Mouse (Mus musculus) hindbrain, embryonic 11.5 days (tissue): ENCODE measurements at regions not wholly inside any gene's neighbourhood (a gene's known extent, or its start where the extent isn't known, plus 50 kb on each side); places are given as distances from the start of the nearest gene placed in this dataset.
A peak's percentile ranks its signal among the peaks of the same experiment; 100 is the strongest.

Experiments
- ATAC-seq: fragments of 200-750 bp; cut with Nextera tagmentation; 2 replicates; pipeline ENCODE4 v1.8.0; 2017; ENCODE audit warnings: mild to moderate bottlenecking, moderate TSS enrichment, moderate library complexity; ENCODE audit not compliant: low FRiP score
- DNase-seq: peaks from one replicate; pipeline ENCODE4 v3.0.0-alpha.2; 2015; ENCODE audit warnings: low spot score
- H3K27ac ChIP-seq: fragments of 300-500 bp; sonication (generic); 2 replicates; pipeline ENCODE4 v1.5.1; 2014; ENCODE audit warnings: mild to moderate bottlenecking, low read depth, low read length
- H3K27me3 ChIP-seq: fragments of 300-500 bp; sonication (generic); 2 replicates; pipeline ENCODE4 v1.6.1; 2014; ENCODE audit warnings: mild to moderate bottlenecking, low read length, moderate library complexity, mixed read lengths; ENCODE audit not compliant: control insufficient read depth, insufficient read depth
- H3K36me3 ChIP-seq: fragments of 300-500 bp; sonication (generic); 2 replicates; pipeline ENCODE4 v1.6.1; 2014; ENCODE audit warnings: mild to moderate bottlenecking, low read length, moderate library complexity, mixed read lengths; ENCODE audit not compliant: control insufficient read depth, insufficient read depth
- H3K4me1 ChIP-seq: fragments of 300-500 bp; sonication (generic); replicated peaks from 2 replicates; pipeline ENCODE4 v1.6.1; 2014; ENCODE audit warnings: low read length, mixed read lengths; ENCODE audit not compliant: control insufficient read depth, insufficient read depth
- H3K4me2 ChIP-seq: fragments of 300-500 bp; sonication (generic); replicated peaks from 2 replicates; pipeline ENCODE4 v1.6.1; 2014; ENCODE audit warnings: mild to moderate bottlenecking, low read depth, low read length
- H3K4me3 ChIP-seq: fragments of 300-500 bp; sonication (generic); 2 replicates; pipeline ENCODE4 v1.5.1; 2014; ENCODE audit warnings: low read depth, low read length
- H3K9ac ChIP-seq: fragments of 300-500 bp; sonication (generic); 2 replicates; pipeline ENCODE4 v1.6.1; 2014; ENCODE audit warnings: low read depth, low read length
- H3K9me3 ChIP-seq: fragments of 300-500 bp; sonication (generic); 2 replicates; pipeline ENCODE4 v1.6.1; 2016; ENCODE audit warnings: low read length; ENCODE audit not compliant: control insufficient read depth
- WGBS: fragments of 180-500 bp; shearing (Covaris S2); extraction: QIAGEN DNeasy Blood & Tissue Kit; methylation state at CpG from one replicate; pipeline ENCODE4 v1.1.7; 2014; 5-methylcytosine and 5-hydroxymethylcytosine counted together

DNA sequence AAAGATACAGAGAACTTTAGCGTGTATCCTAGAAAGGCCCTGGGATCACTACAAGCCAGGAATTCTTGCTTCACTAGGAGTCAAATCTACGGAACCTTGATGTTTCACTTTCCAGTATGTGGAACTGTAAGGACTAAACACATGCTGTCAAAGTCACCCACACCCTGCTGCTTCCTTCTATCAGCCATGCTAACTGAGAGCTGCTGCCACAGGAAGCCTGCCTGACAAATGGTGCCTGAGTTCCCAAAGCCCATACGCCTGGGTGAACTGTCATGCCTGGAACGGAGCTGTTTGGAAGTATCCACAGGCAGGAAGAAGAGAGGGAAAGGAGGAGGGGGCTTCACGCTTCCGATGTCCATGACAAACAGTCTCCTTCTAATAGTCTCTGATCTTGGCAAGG lies 644.2 kb upstream of the Cdh5 start:
- no peak overlapping the region for H3K9ac ChIP-seq
- H3K27me3 ChIP-seq = no peaks in the 10 kb centered on the region
- no peaks in the 10 kb centered on the region for H3K36me3 ChIP-seq
- ATAC-seq = no peak
- no peaks in the 10 kb centered on the region for H3K4me1 ChIP-seq
- H3K27ac ChIP-seq = no peak overlapping the region
- no peak overlapping the region for H3K4me3 ChIP-seq
- WGBS = 83% methylated on average over 6 of the region's 6 CpGs
- DNase-seq = no peak
- H3K4me2 ChIP-seq = no peak overlapping the region
- no peaks in the 10 kb centered on the region for H3K9me3 ChIP-seq

- peaks cover 3% of the 10 kb centered on the region; the same call in 1 of the 2 replicates for H3K4me1 ChIP-seq
- H3K4me2 ChIP-seq = no peak overlapping the region
- H3K27ac ChIP-seq = no peak overlapping the region
- H3K9me3 ChIP-seq = no peaks in the 10 kb centered on the region
- ATAC-seq (no peak), DNase-seq (no peak)
- H3K36me3 ChIP-seq = no peaks in the 10 kb centered on the region
- no peaks in the 10 kb centered on the region for H3K27me3 ChIP-seq
- WGBS = 47% methylated on average over 4 of the region's 4 CpGs
- no peak overlapping the region for H3K4me3 ChIP-seq
- H3K9ac ChIP-seq = no peak overlapping the region
Observed at GRCm38 (mm10) chr8:103463557-103463956, 637.9 kb upstream of the Cdh5 start.

GRCm38 (mm10) chr8:103464777-103465353 lies 636.6 kb upstream of the Cdh5 start:
- Histone ChIP-seq H3K4me1 (peaks cover 3% of the 10 kb centered on the region; the same call in 1 of the 2 replicates), H3K4me3 (no peak overlapping the region), H3K36me3 (no peaks in the 10 kb centered on the region), H3K4me2 (no peak overlapping the region), H3K27ac (peak overlapping the region; percentile 47; the same call in 1 of the 2 replicates), H3K27me3 (no peaks in the 10 kb centered on the region), H3K9ac (no peak overlapping the region), H3K9me3 (no peaks in the 10 kb centered on the region)
- 39% methylated on average over 2 of the region's 2 CpGs for WGBS
- DNase-seq (peak; percentile 25), ATAC-seq (peak; percentile 92)

DNA sequence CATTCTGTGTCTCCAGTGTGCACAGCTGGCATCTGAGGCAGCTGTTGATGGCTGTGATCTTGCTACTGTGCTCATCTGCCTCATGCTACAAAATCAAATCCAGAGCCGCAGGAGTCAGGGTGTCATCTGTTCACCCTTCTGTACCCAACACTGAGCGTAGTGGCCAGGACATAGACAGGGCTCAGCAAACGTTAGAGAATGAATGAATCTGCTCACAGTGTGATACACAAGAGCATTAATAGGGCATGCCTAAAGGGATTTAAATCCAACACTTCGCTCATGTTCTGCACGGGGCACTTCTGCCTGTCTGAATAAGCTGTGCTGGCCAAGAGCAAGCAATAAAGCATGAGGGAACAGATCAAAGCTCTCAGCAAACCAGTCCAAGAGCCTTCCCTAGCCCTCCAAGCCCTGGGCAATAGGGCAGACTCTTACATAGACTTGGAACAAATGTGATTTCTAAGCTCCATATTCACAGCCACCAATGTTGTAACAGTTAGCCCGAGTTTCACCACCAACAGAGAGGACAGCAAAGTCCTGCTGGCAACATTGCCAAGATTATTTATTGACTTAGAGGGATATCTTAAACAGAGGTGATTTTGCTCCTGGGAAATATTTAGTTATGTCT lies 633.8 kb upstream of the Cdh5 start:
- Histone ChIP-seq H3K9me3 (no peaks in the 10 kb centered on the region), H3K9ac (no peak overlapping the region), H3K4me1 (peaks cover 3% of the 10 kb centered on the region; the same call in 1 of the 2 replicates), H3K4me2 (no peak overlapping the region), H3K27me3 (no peaks in the 10 kb centered on the region), H3K27ac (no peak overlapping the region), H3K4me3 (no peak overlapping the region), H3K36me3 (no peaks in the 10 kb centered on the region)
- DNase-seq (no peak), ATAC-seq (no peak)
- 70% methylated on average over 6 of the region's 6 CpGs for WGBS

GRCm38 (mm10) chr8:103469049-103469448 lies 632.4 kb upstream of the Cdh5 start:
- Histone ChIP-seq H3K9ac (no peak overlapping the region), H3K9me3 (no peaks in the 10 kb centered on the region), H3K4me2 (no peak overlapping the region), H3K4me3 (no peak overlapping the region), H3K36me3 (no peaks in the 10 kb centered on the region), H3K27me3 (no peaks in the 10 kb centered on the region), H3K4me1 (peaks cover 3% of the 10 kb centered on the region; the same call in 1 of the 2 replicates), H3K27ac (no peak overlapping the region)
- DNase-seq = no peak
- 61% methylated on average over 1 of the region's 1 CpGs for WGBS
- no peak for ATAC-seq

DNA sequence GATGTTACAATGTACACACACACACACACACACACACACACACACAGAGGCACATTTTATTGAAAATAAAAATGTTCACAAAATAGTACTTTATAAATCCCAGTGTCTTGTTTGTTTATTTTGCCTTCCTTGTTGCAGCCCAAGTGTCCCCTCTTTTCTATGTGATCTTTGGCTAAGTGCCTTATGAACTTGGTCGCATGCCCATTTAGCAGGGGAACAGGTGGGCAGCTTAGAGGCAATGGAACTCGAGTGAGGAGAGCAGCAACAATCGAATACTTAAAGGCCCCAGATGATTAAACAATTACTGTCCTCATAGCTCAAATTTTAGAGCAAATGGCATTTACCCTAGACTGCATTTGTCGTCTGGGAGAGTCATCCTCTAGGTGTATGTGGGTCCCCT lies 631.1 kb upstream of the Cdh5 start:
- Histone ChIP-seq H3K9me3 (no peaks in the 10 kb centered on the region), H3K4me1 (no peaks in the 10 kb centered on the region), H3K4me2 (no peak overlapping the region), H3K27ac (no peak overlapping the region), H3K27me3 (no peaks in the 10 kb centered on the region), H3K36me3 (no peaks in the 10 kb centered on the region), H3K4me3 (no peak overlapping the region), H3K9ac (no peak overlapping the region)
- DNase-seq = no peak
- WGBS = 75% methylated on average over 4 of the region's 4 CpGs
- no peak for ATAC-seq

DNA sequence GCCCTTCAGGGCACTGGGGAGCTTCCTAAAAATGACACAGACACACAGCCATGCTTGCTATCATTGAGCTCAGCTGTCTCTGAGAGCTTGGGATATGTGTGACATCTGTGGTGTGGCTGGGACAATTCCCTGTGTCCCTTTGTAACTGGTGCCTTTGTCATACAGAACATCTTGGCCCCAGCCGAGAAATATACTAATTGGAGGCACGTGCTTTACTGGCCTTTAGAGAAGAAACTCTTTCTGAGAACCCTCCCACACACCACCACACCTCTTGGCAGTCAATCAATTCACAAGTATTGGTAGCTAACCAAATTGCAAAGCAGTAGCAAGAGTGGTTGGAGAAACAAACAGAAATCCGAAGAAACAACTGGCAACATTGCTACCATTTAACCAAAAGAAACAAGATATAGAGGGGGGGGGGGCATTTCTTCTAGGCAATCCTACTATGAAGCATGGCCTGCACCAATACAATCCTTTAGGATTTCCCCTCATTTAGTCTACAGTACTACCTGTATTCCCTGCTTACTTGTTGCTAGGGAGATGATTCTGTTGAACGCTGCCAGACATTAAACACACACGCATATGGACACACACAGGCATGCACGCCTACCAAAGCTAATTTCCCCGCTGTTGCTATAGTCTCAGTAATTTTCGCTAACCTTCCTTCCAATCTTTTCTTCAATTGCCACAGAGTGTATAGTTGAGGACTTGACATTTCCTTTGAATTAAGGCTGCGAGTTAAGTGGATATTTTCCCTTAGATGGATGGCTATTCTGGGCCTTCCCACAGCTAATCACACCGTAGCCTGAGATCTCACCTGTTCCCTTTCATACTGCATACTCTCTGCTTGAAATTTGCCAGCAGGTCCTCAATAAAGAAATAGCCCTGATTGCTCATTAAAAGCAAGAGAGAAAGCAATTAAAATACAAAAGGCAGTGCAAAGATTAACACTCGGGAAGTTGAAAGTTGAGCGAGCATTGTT lies 625.3 kb upstream of the Cdh5 start:
- 82% methylated on average over 12 of the region's 12 CpGs for WGBS
- Histone ChIP-seq H3K4me3 (no peak overlapping the region), H3K9ac (no peak overlapping the region), H3K27ac (no peak overlapping the region), H3K36me3 (no peaks in the 10 kb centered on the region), H3K27me3 (no peaks in the 10 kb centered on the region), H3K4me1 (no peaks in the 10 kb centered on the region), H3K4me2 (no peak overlapping the region), H3K9me3 (no peaks in the 10 kb centered on the region)
- DNase-seq = no peak
- no peak for ATAC-seq

DNA sequence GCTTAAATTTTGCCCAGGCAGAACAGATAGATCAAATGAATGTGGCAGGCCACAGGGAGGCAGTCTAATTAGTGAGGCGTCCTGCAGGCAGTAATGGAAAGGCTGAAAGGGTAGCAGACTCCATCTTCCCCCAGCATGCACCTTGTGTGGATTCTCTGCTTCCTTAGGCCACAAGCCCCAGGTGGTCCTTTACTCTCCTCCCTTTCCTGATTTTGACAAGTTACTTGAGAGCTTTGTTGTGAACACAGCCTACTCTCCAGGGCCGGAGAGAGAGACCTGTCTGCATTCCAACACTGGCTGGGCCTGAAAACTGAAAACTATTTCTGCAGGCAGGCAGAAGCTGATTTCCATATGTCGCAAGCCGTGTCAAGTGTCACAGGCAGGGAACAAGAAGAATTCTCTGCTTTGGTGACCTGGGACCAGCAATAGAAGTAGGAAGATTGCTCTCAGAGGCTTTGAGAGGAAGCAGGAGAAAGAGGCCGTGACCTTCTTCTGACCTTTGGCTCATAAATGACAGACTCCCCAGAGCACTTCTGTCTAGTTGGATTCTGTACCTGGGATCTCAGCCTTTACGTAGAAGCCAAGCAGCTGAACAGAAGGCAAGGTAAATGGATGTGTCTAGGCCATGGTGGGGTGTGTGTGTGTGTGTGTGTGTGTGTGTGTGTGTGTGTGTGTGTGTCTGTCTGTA lies 619.2 kb upstream of the Cdh5 start:
- 11% methylated on average over 6 of the region's 6 CpGs for WGBS
- no peaks in the 10 kb centered on the region for H3K27me3 ChIP-seq
- ATAC-seq (peak; percentile 70), DNase-seq (peak; percentile 38)
- no peak overlapping the region for H3K4me2 ChIP-seq
- H3K27ac ChIP-seq = 0 out of 2 replicates have a peak overlapping the region, but pooled peaks have one; percentile 17
- H3K9ac ChIP-seq = no peak overlapping the region
- H3K9me3 ChIP-seq = no peaks in the 10 kb centered on the region
- H3K4me1 ChIP-seq = peaks cover 4% of the 10 kb centered on the region; the same call in 1 of the 2 replicates
- no peak overlapping the region for H3K4me3 ChIP-seq
- H3K36me3 ChIP-seq = no peaks in the 10 kb centered on the region
